Mouse (Mus musculus): ENCODE data around the gene Gabrr2. TPM values are rescaled to one million over a fixed set of nuclear protein-coding genes. Genes with fewer than 3 reads are reported as not detected.

Gene Gabrr2
- total and polyA plus RNA-seq, 2 experiments from 2014 or later = 0.15 TPM; not detected in 1

- Histone ChIP-seq H3K27me3 (ENCODE audit: insufficient read depth, low read length) (no peaks in the 10 kb centered on the region), H3K4me1 (ENCODE audit: insufficient read depth, low read length) (no peaks in the 10 kb centered on the region), H3K4me3 (ENCODE audit: low read depth, low read length) (no peak overlapping the region), H3K4me2 (ENCODE audit: low read depth, low read length, poor library complexity, severe bottlenecking) (no peak overlapping the region), H3K9ac (replicated peaks; ENCODE audit: low read length, poor library complexity, severe bottlenecking) (no peak overlapping the region), H3K27ac (ENCODE audit: low read depth, low read length) (no peak overlapping the region), H3K9me3 (ENCODE audit: low read length) (no peaks in the 10 kb centered on the region), H3K36me3 (ENCODE audit: insufficient read depth, low read length) (peaks cover 39% of the 10 kb centered on the region; the same call in 1 of the 2 replicates)
- no peak for ATAC-seq (ENCODE audit: low FRiP score)
- no peak for DNase-seq (ENCODE audit: low spot score)
- 87% methylated on average over 5 of the region's 5 CpGs for WGBS
- TF ChIP-seq CTCF (IDR thresholded peaks at IDR 0.05) = no peak
Observed at GRCm38 (mm10) chr4:33052650-33053049, 10.1 kb upstream of the Gabrr2 start.

- no peak overlapping the region for H3K9ac ChIP-seq (replicated peaks; ENCODE audit: low read length, poor library complexity, severe bottlenecking)
- H3K27ac ChIP-seq (ENCODE audit: low read depth, low read length) = no peak overlapping the region
- no peaks in the 10 kb centered on the region for H3K9me3 ChIP-seq (ENCODE audit: low read length)
- no peak for DNase-seq (ENCODE audit: low spot score)
- H3K36me3 ChIP-seq (ENCODE audit: insufficient read depth, low read length) = peaks cover 24% of the 10 kb centered on the region; the same call in 1 of the 2 replicates
- H3K4me3 ChIP-seq (ENCODE audit: low read depth, low read length) = no peak overlapping the region
- no peaks in the 10 kb centered on the region for H3K27me3 ChIP-seq (ENCODE audit: insufficient read depth, low read length)
- no peaks in the 10 kb centered on the region for H3K4me1 ChIP-seq (ENCODE audit: insufficient read depth, low read length)
- H3K4me2 ChIP-seq (ENCODE audit: low read depth, low read length, poor library complexity, severe bottlenecking) = no peak overlapping the region
- no peak for TF ChIP-seq CTCF (IDR thresholded peaks at IDR 0.05)
- no peak for ATAC-seq (ENCODE audit: low FRiP score)
Observed at GRCm38 (mm10) chr4:33054426-33054825, 8.4 kb upstream of the Gabrr2 start.

GRCm38 (mm10) chr4:33056317-33056716, 6.5 kb upstream of the Gabrr2 start:
- peaks cover 21% of the 10 kb centered on the region; the same call in 1 of the 2 replicates for H3K36me3 ChIP-seq (ENCODE audit: insufficient read depth, low read length)
- H3K4me2 ChIP-seq (ENCODE audit: low read depth, low read length, poor library complexity, severe bottlenecking) = no peak overlapping the region
- H3K27me3 ChIP-seq (ENCODE audit: insufficient read depth, low read length) = no peaks in the 10 kb centered on the region
- no peak overlapping the region for H3K4me3 ChIP-seq (ENCODE audit: low read depth, low read length)
- H3K27ac ChIP-seq (ENCODE audit: low read depth, low read length) = no peak overlapping the region
- ATAC-seq (ENCODE audit: low FRiP score) = no peak
- H3K9ac ChIP-seq (replicated peaks; ENCODE audit: low read length, poor library complexity, severe bottlenecking) = no peak overlapping the region
- H3K4me1 ChIP-seq (ENCODE audit: insufficient read depth, low read length) = no peaks in the 10 kb centered on the region
- WGBS = 91% methylated on average over 1 of the region's 1 CpGs
- no peaks in the 10 kb centered on the region for H3K9me3 ChIP-seq (ENCODE audit: low read length)
- DNase-seq (ENCODE audit: low spot score) = no peak
- TF ChIP-seq CTCF (IDR thresholded peaks at IDR 0.05) = no peak

- Histone ChIP-seq H3K4me1 (ENCODE audit: insufficient read depth, low read length) (no peaks in the 10 kb centered on the region), H3K4me2 (ENCODE audit: low read depth, low read length, poor library complexity, severe bottlenecking) (no peak overlapping the region), H3K9me3 (ENCODE audit: low read length) (no peaks in the 10 kb centered on the region), H3K27ac (ENCODE audit: low read depth, low read length) (no peak overlapping the region), H3K4me3 (ENCODE audit: low read depth, low read length) (no peak overlapping the region), H3K36me3 (ENCODE audit: insufficient read depth, low read length) (peaks cover 6% of the 10 kb centered on the region; the same call in 1 of the 2 replicates), H3K27me3 (ENCODE audit: insufficient read depth, low read length) (no peaks in the 10 kb centered on the region), H3K9ac (replicated peaks; ENCODE audit: low read length, poor library complexity, severe bottlenecking) (no peak overlapping the region)
- no peak for TF ChIP-seq CTCF (IDR thresholded peaks at IDR 0.05)
- DNase-seq (ENCODE audit: low spot score) (no peak), ATAC-seq (ENCODE audit: low FRiP score) (no peak)
- WGBS = 87% methylated on average over 11 of the region's 11 CpGs
Observed at GRCm38 (mm10) chr4:33057890-33058687, 4.7 kb upstream of the Gabrr2 start.

- ATAC-seq (ENCODE audit: low FRiP score) (no peak), DNase-seq (ENCODE audit: low spot score) (no peak)
- Histone ChIP-seq H3K36me3 (ENCODE audit: insufficient read depth, low read length) (no peaks in the 10 kb centered on the region), H3K9ac (replicated peaks; ENCODE audit: low read length, poor library complexity, severe bottlenecking) (no peak overlapping the region), H3K4me3 (ENCODE audit: low read depth, low read length) (no peak overlapping the region), H3K4me2 (ENCODE audit: low read depth, low read length, poor library complexity, severe bottlenecking) (no peak overlapping the region), H3K4me1 (ENCODE audit: insufficient read depth, low read length) (no peaks in the 10 kb centered on the region), H3K27me3 (ENCODE audit: insufficient read depth, low read length) (no peaks in the 10 kb centered on the region), H3K27ac (ENCODE audit: low read depth, low read length) (no peak overlapping the region), H3K9me3 (ENCODE audit: low read length) (no peaks in the 10 kb centered on the region)
- WGBS = 62% methylated on average over 7 of the region's 7 CpGs
- no peak for TF ChIP-seq CTCF (IDR thresholded peaks at IDR 0.05)
Observed at GRCm38 (mm10) chr4:33061158-33061557, 1.6 kb upstream of the Gabrr2 start.

- ATAC-seq (ENCODE audit: low FRiP score) (no peak), DNase-seq (ENCODE audit: low spot score) (no peak)
- H3K4me3 ChIP-seq (ENCODE audit: low read depth, low read length) = no peak overlapping the region
- H3K9me3 ChIP-seq (ENCODE audit: low read length) = no peaks in the 10 kb centered on the region
- no peak for TF ChIP-seq CTCF (IDR thresholded peaks at IDR 0.05)
- no peak overlapping the region for H3K9ac ChIP-seq (replicated peaks; ENCODE audit: low read length, poor library complexity, severe bottlenecking)
- H3K4me1 ChIP-seq (ENCODE audit: insufficient read depth, low read length) = no peaks in the 10 kb centered on the region
- no peaks in the 10 kb centered on the region for H3K36me3 ChIP-seq (ENCODE audit: insufficient read depth, low read length)
- 81% methylated on average over 6 of the region's 6 CpGs for WGBS
- H3K27me3 ChIP-seq (ENCODE audit: insufficient read depth, low read length) = no peaks in the 10 kb centered on the region
- H3K4me2 ChIP-seq (ENCODE audit: low read depth, low read length, poor library complexity, severe bottlenecking) = no peak overlapping the region
- H3K27ac ChIP-seq (ENCODE audit: low read depth, low read length) = no peak overlapping the region
Observed at GRCm38 (mm10) chr4:33064986-33065385, 2.2 kb downstream of the Gabrr2 start.

Data from midbrain, postnatal 0 days (tissue).